Mouse (Mus musculus): ENCODE data around the gene Dennd1b. TPM values are rescaled to one million over a fixed set of nuclear protein-coding genes. Genes with fewer than 3 reads are reported as not detected.

The Dennd1b gene
- total and polyA plus RNA-seq, 3 experiments, result 8.0 to 8.9 (median 8.0) TPM

DNA sequence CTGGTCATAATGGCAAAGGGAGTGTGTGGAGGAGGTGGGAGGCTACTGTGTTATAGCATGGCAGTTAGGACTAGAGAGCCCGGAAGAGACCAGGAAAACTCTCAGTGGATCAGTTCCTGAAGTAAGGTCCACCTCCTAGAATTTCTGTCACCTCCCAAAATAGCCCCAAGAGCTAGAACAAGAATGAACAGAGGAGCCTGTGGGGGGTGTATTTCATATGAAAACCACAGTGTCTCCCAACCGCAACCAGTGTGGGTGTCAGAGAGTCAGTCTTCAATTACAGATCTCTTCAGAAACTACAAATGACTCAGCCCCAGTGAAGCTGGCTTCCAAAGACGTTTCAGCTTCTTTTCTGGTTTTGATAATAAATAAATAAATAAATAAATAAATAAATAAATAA lies 32.4 kb upstream of the Dennd1b start:
- H3K4me1 ChIP-seq (ENCODE audit: control insufficient read depth in 1 of 2, insufficient read depth in 2 of 2), result peaks cover 0 to 4% of the 10 kb centered on the region in 2 experiments; a peak in 1 of 4 replicates
- no peak overlapping the region for H3K4me2 ChIP-seq (ENCODE audit: insufficient read depth, low read depth, poor library complexity, severe bottlenecking)
- no peaks in the 10 kb centered on the region for H3K79me2 ChIP-seq (replicated peaks; ENCODE audit: control insufficient read depth, extremely low read depth, insufficient read depth, poor library complexity, severe bottlenecking)
- TF ChIP-seq IRF4 (IDR thresholded peaks at IDR 0.05; ENCODE audit: low read depth, low read length), result 0 out of 2 replicates have a peak, but pooled peaks have one; percentile 6
- TF ChIP-seq POLR2AphosphoS2 (IDR thresholded peaks at IDR 0.05; ENCODE audit: low read depth, low read length), result no peak
- TF ChIP-seq MEF2A (IDR thresholded peaks at IDR 0.05; ENCODE audit: borderline replicate concordance, low read depth, low read length), result peak; percentile 66; the same call in 1 of the 2 replicates
- TF ChIP-seq USF1 (IDR thresholded peaks at IDR 0.05; ENCODE audit: low read depth, low read length), result no peak
- TF ChIP-seq CHD2 (IDR thresholded peaks at IDR 0.05; ENCODE audit: low read length), result 0 out of 2 replicates have a peak, but pooled peaks have one; percentile 20
- no peak for TF ChIP-seq JUND (conservative IDR thresholded peaks at IDR 0.05; ENCODE audit: low read depth, low read length)
- no peak for TF ChIP-seq ZMIZ1 (IDR thresholded peaks at IDR 0.05; ENCODE audit: low read depth, low read length)
- no peak; the same call in 1 of the 2 replicates for TF ChIP-seq ZNF384 (IDR thresholded peaks at IDR 0.05; ENCODE audit: low read depth, low read length)
- no peak for TF ChIP-seq TCF12 (IDR thresholded peaks at IDR 0.05; ENCODE audit: low read depth, low read length)
- no peak for TF ChIP-seq MAX (IDR thresholded peaks at IDR 0.05; ENCODE audit: low read length)
- TF ChIP-seq KAT2A (IDR thresholded peaks at IDR 0.05; ENCODE audit: insufficient replicate concordance, low read length), result no peak
- no peak for TF ChIP-seq MXI1 (IDR thresholded peaks at IDR 0.05; ENCODE audit: low read depth, low read length)
- peak; percentile 53 for TF ChIP-seq EP300 (IDR thresholded peaks at IDR 0.05; ENCODE audit: low read length)
- TF ChIP-seq UBTF (IDR thresholded peaks at IDR 0.05; ENCODE audit: low read depth, low read length), result no peak
- TF ChIP-seq POLR2A (IDR thresholded peaks at IDR 0.05; ENCODE audit: low read depth, low read length), result no peak
- TF ChIP-seq SMC3 (IDR thresholded peaks at IDR 0.05; ENCODE audit: low read depth, low read length), result no peak
- no peak for TF ChIP-seq PAX5 (IDR thresholded peaks at IDR 0.05; ENCODE audit: low read length)
- no peak for TF ChIP-seq GABPA (IDR thresholded peaks at IDR 0.05; ENCODE audit: insufficient replicate concordance, low read depth, low read length)
- no peak for TF ChIP-seq MYC (IDR thresholded peaks at IDR 0.05; ENCODE audit: low read depth, low read length)
- no peak for TF ChIP-seq RCOR1 (conservative IDR thresholded peaks at IDR 0.05; ENCODE audit: low read depth, low read length)
- TF ChIP-seq ELF1 (IDR thresholded peaks at IDR 0.05; ENCODE audit: low read depth, low read length), result no peak
- 0 out of 2 replicates have a peak, but pooled peaks have one; percentile 13 for TF ChIP-seq ETS1 (conservative IDR thresholded peaks at IDR 0.05; ENCODE audit: low read depth, low read length)
- no peak for TF ChIP-seq CHD1 (IDR thresholded peaks at IDR 0.05; ENCODE audit: low read depth, low read length)
- dilution Hi-C loops (cut with MboI; ENCODE audit: extremely low pct_ligation_motif_present, extremely low pct_unique_long_range_greater_than_20kb, low sequenced_read_pairs) (no loop called here), in situ Hi-C loops (cut with MboI; ENCODE audit: low pct_ligation_motif_present, low pct_unique_long_range_greater_than_20kb, low sequenced_read_pairs) (no loop called here)
- no peak overlapping the region for H3K27ac ChIP-seq (ENCODE audit: insufficient read depth, low read depth)
- no peaks in the 10 kb centered on the region for H3K9me3 ChIP-seq (replicated peaks; ENCODE audit: low read length)
- no peaks in the 10 kb centered on the region for H3K27me3 ChIP-seq (replicated peaks)
- no peaks in the 10 kb centered on the region for H3K36me3 ChIP-seq (replicated peaks in 1 of 2; ENCODE audit: control insufficient read depth in 1 of 2, insufficient read depth in 1 of 2, low read length in 1 of 2)
- H3K9ac ChIP-seq (ENCODE audit: insufficient read depth, low read depth), result no peak overlapping the region
- H3K4me3 ChIP-seq (replicated peaks in 1 of 3; ENCODE audit: low read depth in 2 of 3, low read length in 2 of 3, poor library complexity in 1 of 3), result no peak overlapping the region
- peak; percentile 59 for DNase-seq (ENCODE audit: extremely low read depth)
